Mouse (Mus musculus): ENCODE data around the gene Cox5a.

- TF ChIP-seq CTCF (IDR thresholded peaks at IDR 0.05; ENCODE audit: low read depth, low read length) (no peak), TAL1 (conservative IDR thresholded peaks at IDR 0.05; ENCODE audit: low read depth, low read length) (no peak), GATA1 (IDR thresholded peaks at IDR 0.05; ENCODE audit: borderline replicate concordance, low read length) (no peak)
Measured at GRCm38 (mm10) chr9:57537044-57537727, 16.1 kb downstream of the Cox5a start, which contains the start of gene Fam219b.
